Comparison of ENCODE assay signal across 8 mouse cellular contexts in the genomic region with DNA sequence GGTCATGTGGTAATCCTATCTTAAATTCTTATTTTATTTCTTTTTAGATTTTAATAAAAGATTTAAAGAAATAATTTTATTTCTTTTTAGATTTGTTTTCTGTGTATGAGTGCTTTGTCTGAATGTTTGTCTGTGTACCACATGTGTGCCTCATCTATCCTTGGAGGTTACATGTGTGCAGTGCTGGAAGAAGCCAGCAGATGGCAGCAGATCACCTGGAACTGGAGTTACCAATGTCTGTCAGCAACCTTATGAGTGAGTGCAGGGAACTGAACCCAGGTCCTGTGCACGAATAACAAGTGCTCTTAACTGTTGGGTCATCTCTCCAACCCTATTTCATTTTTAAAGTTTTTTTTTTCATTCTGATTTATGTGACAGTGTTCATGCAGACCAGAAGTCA. TPM values are rescaled to one million over a fixed set of nuclear protein-coding genes. Genes with fewer than 3 reads are reported as not detected.
DNase-seq lines count a peak whose midpoint lies in the region; ATAC-seq and TF ChIP-seq lines count a peak whose summit lies in the region.

No protein-coding gene starts in this region.

- WGBS in midbrain, embryonic 10.5 days = 76% methylated on average over 1 of the region's 1 CpGs
- 91% methylated on average over 1 of the region's 1 CpGs for WGBS in midbrain, embryonic 16.5 days
- WGBS in kidney, postnatal 0 days = 90% methylated on average over 1 of the region's 1 CpGs
- WGBS in lung, postnatal 0 days = 78% methylated on average over 1 of the region's 1 CpGs

- no peak overlapping the region for H3K27ac ChIP-seq in midbrain, embryonic 10.5 days (replicated peaks)
- H3K27ac ChIP-seq in midbrain, embryonic 16.5 days (ENCODE audit: low read length) = no peak overlapping the region
- H3K27ac ChIP-seq in kidney, postnatal 0 days = no peak overlapping the region
- no peak overlapping the region for H3K27ac ChIP-seq in lung, postnatal 0 days (ENCODE audit: low read length)

- no peak overlapping the region for H3K9ac ChIP-seq in midbrain, embryonic 16.5 days (ENCODE audit: low read depth, low read length)
- no peak overlapping the region for H3K9ac ChIP-seq in kidney, postnatal 0 days (ENCODE audit: low read depth, low read length)
- H3K9ac ChIP-seq in lung, postnatal 0 days (replicated peaks; ENCODE audit: low read depth) = no peak overlapping the region

- peak; percentile 42 to 63 for DNase-seq in adrenal gland, adult 18-20 months (ENCODE audit: low spot score in 2 of 2)
- no peak for DNase-seq in adrenal gland, postnatal 4 days (ENCODE audit: low spot score in 2 of 2)
- peak; percentile 59 for DNase-seq in midbrain, embryonic 10.5 days (ENCODE audit: low spot score)
- DNase-seq in cerebellum, adult 8-10 months = peak; percentile 36
- peak; percentile 28 for DNase-seq in kidney, postnatal 0 days (ENCODE audit: low spot score)
- DNase-seq in lung, postnatal 0 days (ENCODE audit: low spot score) = peak; percentile 6
- peak; percentile 55 to 83 for DNase-seq in spleen, postnatal 4 days (ENCODE audit: low spot score in 2 of 2)

- no peak overlapping the region for H3K4me2 ChIP-seq in midbrain, embryonic 16.5 days (ENCODE audit: low read length)
- H3K4me2 ChIP-seq in kidney, postnatal 0 days (ENCODE audit: low read length) = no peak overlapping the region
- H3K4me2 ChIP-seq in lung, postnatal 0 days (replicated peaks; ENCODE audit: low read depth, low read length) = no peak overlapping the region

- TF ChIP-seq CTCF in kidney, postnatal 0 days (IDR thresholded peaks at IDR 0.05; ENCODE audit: low read depth) = peak; percentile 69
- TF ChIP-seq CTCF in lung, postnatal 0 days (IDR thresholded peaks at IDR 0.05) = peak; percentile 77

- no peak for TF ChIP-seq EP300 in lung, postnatal 0 days (IDR thresholded peaks at IDR 0.05)

- peaks cover 4% of the 10 kb centered on the region; the same call in 1 of the 2 replicates for H3K9me3 ChIP-seq in midbrain, embryonic 10.5 days (replicated peaks)
- no peaks in the 10 kb centered on the region for H3K9me3 ChIP-seq in midbrain, embryonic 16.5 days (replicated peaks; ENCODE audit: control insufficient read depth, low read length, poor library complexity, severe bottlenecking)
- no peaks in the 10 kb centered on the region; the same call in 1 of the 2 replicates for H3K9me3 ChIP-seq in kidney, postnatal 0 days (replicated peaks; ENCODE audit: low read length)
- no peaks in the 10 kb centered on the region for H3K9me3 ChIP-seq in lung, postnatal 0 days (ENCODE audit: low read length)

- no peak overlapping the region for H3K4me3 ChIP-seq in midbrain, embryonic 10.5 days
- no peak overlapping the region for H3K4me3 ChIP-seq in midbrain, embryonic 16.5 days (ENCODE audit: low read depth, low read length)
- H3K4me3 ChIP-seq in kidney, postnatal 0 days (replicated peaks; ENCODE audit: low read depth, low read length) = no peak overlapping the region
- H3K4me3 ChIP-seq in lung, postnatal 0 days (ENCODE audit: low read depth, low read length) = no peak overlapping the region

- ATAC-seq in midbrain, embryonic 16.5 days = no peak
- ATAC-seq in kidney, postnatal 0 days (replicated peaks; ENCODE audit: low FRiP score, low read depth) = no peak
- ATAC-seq in lung, postnatal 0 days = no peak

- H3K4me1 ChIP-seq in midbrain, embryonic 10.5 days = 0 out of 2 replicates have a peak, but pooled peaks cover 2% of the 10 kb centered on the region
- H3K4me1 ChIP-seq in midbrain, embryonic 16.5 days (ENCODE audit: control insufficient read depth, insufficient read depth, low read length) = no peaks in the 10 kb centered on the region
- H3K4me1 ChIP-seq in kidney, postnatal 0 days (replicated peaks; ENCODE audit: insufficient read depth, low read length) = peaks cover 6% of the 10 kb centered on the region
- H3K4me1 ChIP-seq in lung, postnatal 0 days (ENCODE audit: insufficient read depth, low read depth, low read length) = no peaks in the 10 kb centered on the region; the same call in 1 of the 2 replicates

- no peaks in the 10 kb centered on the region for H3K36me3 ChIP-seq in midbrain, embryonic 10.5 days
- no peaks in the 10 kb centered on the region for H3K36me3 ChIP-seq in midbrain, embryonic 16.5 days (ENCODE audit: control insufficient read depth, insufficient read depth, low read length)
- H3K36me3 ChIP-seq in kidney, postnatal 0 days (ENCODE audit: insufficient read depth, low read length) = no peaks in the 10 kb centered on the region
- no peaks in the 10 kb centered on the region for H3K36me3 ChIP-seq in lung, postnatal 0 days (ENCODE audit: insufficient read depth, low read length)

- no peaks in the 10 kb centered on the region for H3K27me3 ChIP-seq in midbrain, embryonic 10.5 days (ENCODE audit: low read depth, poor library complexity, severe bottlenecking)
- no peaks in the 10 kb centered on the region for H3K27me3 ChIP-seq in midbrain, embryonic 16.5 days (ENCODE audit: control insufficient read depth, insufficient read depth, low read depth, low read length)
- no peaks in the 10 kb centered on the region for H3K27me3 ChIP-seq in kidney, postnatal 0 days (ENCODE audit: insufficient read depth, low read length)
- H3K27me3 ChIP-seq in lung, postnatal 0 days (replicated peaks; ENCODE audit: insufficient read depth, low read length) = no peaks in the 10 kb centered on the region

RNA-seq across cellular contexts. Expression of a gene that starts 35.1 kb away (rescaled TPM):
- total RNA-seq in adrenal gland, adult 18-20 months (2021) = under 1 TPM; 0.43 to 0.45 TPM
- 1 to 10 TPM; 1.2 to 1.5 TPM for total RNA-seq in adrenal gland, postnatal 4 days (2021)
- polyA plus RNA-seq in midbrain, embryonic 10.5 days (2016; fragmentation: Nextera tagmentation; extraction: Ambion mirVana) = 1.6 and 1.9 TPM in 2 replicates
- polyA plus RNA-seq in midbrain, embryonic 16.5 days (2015; fragmentation: Nextera tagmentation; extraction: Ambion mirVana) = 0.85 and 1.3 TPM in 2 replicates
- polyA plus RNA-seq in kidney, postnatal 0 days (2015; fragmentation: Nextera tagmentation; extraction: Ambion mirVana) = 1.0 and 1.8 TPM in 2 replicates
- polyA plus RNA-seq in lung, postnatal 0 days (2015; fragmentation: Nextera tagmentation; extraction: Ambion mirVana) = 4.9 and 5.5 TPM in 2 replicates

RNA-seq across cellular contexts. Expression of a gene that starts 47.2 kb away (rescaled TPM):
- total RNA-seq in adrenal gland, adult 18-20 months (2021) = 1 to 10 TPM; 5.8 to 9.5 TPM
- 10 to 100 TPM; 23.4 to 24.2 TPM for total RNA-seq in adrenal gland, postnatal 4 days (2021)
- 56.3 and 57.3 TPM in 2 replicates for polyA plus RNA-seq in midbrain, embryonic 10.5 days (2016; fragmentation: Nextera tagmentation; extraction: Ambion mirVana)
- 9.8 and 10.3 TPM in 2 replicates for polyA plus RNA-seq in midbrain, embryonic 16.5 days (2015; fragmentation: Nextera tagmentation; extraction: Ambion mirVana)
- 10.4 and 12.1 TPM in 2 replicates for polyA plus RNA-seq in kidney, postnatal 0 days (2015; fragmentation: Nextera tagmentation; extraction: Ambion mirVana)
- polyA plus RNA-seq in lung, postnatal 0 days (2015; fragmentation: Nextera tagmentation; extraction: Ambion mirVana) = 2.5 and 3.0 TPM in 2 replicates

RNA-seq across cellular contexts. Expression of a gene that starts 50.7 kb away (rescaled TPM):
- 100 to 1,000 TPM in 1 of 2 experiments, 10 to 100 TPM in 1; 89.9 to 101 TPM for total RNA-seq in adrenal gland, adult 18-20 months (2021)
- total RNA-seq in adrenal gland, postnatal 4 days (2021) = 100 to 1,000 TPM; 125 to 131 TPM
- 114 and 123 TPM in 2 replicates for polyA plus RNA-seq in midbrain, embryonic 10.5 days (2016; fragmentation: Nextera tagmentation; extraction: Ambion mirVana)
- polyA plus RNA-seq in midbrain, embryonic 16.5 days (2015; fragmentation: Nextera tagmentation; extraction: Ambion mirVana) = 127 and 136 TPM in 2 replicates
- 67.4 and 68.0 TPM in 2 replicates for polyA plus RNA-seq in kidney, postnatal 0 days (2015; fragmentation: Nextera tagmentation; extraction: Ambion mirVana)
- polyA plus RNA-seq in lung, postnatal 0 days (2015; fragmentation: Nextera tagmentation; extraction: Ambion mirVana) = 58.9 and 60.6 TPM in 2 replicates

Comparison
In these comparisons a context has a peak if more than half of its experiments do, and no peak if none do; other contexts are left out.
1. DNase-seq: peak in adrenal gland, adult 18-20 months (2 of 2), midbrain, embryonic 10.5 days (single experiment), cerebellum, adult 8-10 months (single experiment), kidney, postnatal 0 days (single experiment), lung, postnatal 0 days (single experiment) and spleen, postnatal 4 days (2 of 2); none in adrenal gland, postnatal 4 days (0 of 2).